Mouse (Mus musculus) ES-CJ7 (cell line): ENCODE measurements at regions not wholly inside any gene's neighbourhood (a gene's known extent, or its start where the extent isn't known, plus 50 kb on each side); places are given as distances from the start of the nearest gene placed in this dataset.

Experiments used
- DNase-seq: peaks from one replicate; pipeline ENCODE4 v3.0.0; 2011; ENCODE audit warnings: low read depth, low spot score

GRCm38 (mm10) chr3:144324974-144325373, 120.0 kb upstream of the Lmo4 start:
- no peak for DNase-seq

- DNase-seq = no peak
Measured at GRCm38 (mm10) chr3:144323524-144323923, 118.5 kb upstream of the Lmo4 start.

DNA sequence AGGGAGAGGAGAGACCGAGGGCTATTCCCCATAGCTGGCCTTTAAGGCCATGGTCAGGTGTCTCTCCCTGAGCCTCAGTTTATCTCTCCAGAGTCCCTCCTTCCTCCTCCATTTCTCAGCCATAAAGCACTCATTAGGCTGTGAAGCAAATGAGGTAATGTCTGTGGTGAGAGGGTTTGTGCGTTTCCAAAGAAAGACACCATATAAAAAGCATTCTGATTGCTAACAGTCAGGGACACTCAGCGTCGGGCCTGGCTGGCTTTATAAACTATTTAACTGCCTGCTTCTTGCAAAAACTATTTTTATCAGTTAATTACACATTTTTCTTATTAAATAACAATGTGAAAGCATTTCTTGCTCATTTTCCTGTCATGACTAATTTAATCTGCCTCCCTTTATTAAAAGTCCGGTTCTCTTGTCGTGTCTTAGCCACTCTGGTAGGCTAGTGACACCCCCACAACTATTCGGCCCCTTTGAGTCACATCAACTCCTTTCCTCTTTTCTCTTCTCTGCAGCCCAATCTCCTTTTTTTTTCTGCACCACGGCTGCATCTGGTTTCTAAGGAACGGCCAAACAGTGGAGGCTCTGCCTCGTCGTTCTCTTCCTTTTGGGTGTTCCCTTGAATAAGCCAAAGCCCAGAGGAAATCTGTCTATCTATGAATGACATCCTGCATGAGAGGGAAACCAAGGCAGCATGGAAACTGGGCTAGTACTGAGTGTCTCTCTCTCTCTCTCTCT, 114.6 kb upstream of the Lmo4 start:
- DNase-seq = no peak

DNA sequence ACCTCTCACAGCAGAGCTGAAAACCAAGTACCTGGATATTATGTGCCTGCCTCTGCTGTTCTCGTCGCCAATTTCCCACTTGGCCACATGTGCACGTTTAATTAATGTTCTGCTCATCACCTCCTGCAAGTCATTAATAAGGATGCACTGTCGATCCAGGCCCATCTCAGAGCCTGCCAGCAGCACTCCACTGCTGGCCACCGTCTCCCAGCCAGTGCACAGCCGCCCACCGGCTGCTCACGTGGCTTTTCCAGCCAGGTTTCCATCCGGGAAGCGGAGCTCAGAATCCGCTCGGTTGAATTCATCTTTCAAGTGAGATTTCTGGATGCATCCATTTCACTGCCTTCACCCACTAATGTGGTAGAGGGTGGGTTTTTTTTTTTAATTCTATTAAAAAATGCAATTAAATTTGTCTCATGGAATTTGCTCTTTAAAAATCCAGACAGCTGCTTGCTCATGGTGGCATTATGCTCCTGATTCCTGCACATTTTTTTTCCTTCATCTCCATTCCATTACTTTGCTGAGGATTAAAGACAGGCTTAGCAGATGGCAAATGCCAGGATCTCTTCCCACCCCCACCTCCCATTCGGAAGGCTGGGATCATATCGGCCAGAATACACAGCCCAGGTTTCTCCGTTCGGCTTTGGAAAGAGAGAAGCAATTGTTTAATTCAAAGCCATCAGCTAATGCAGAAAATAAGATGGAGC, 113.9 kb upstream of the Lmo4 start:
- no peak for DNase-seq

- DNase-seq = no peak
Measured at GRCm38 (mm10) chr3:144310748-144311147, 105.7 kb upstream of the Lmo4 start.

DNA sequence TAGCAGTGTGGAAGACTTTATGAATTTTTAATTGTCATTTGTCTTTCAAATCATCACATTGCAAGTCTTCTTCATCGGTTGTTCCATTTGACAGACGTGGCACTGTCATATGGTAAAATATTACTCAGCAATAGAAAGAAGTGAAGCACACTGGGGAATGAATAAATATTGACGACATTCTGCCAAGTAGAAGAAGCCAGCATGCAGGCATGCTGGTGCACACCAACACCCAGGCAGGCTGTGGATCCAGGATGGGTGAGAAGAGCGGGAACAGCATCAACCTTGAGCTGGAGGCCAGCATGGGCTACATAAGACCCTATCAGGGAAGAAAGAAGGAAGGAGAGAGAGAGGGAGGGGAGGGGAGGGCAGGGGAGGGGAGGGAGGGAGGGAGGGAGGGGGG, 103.6 kb upstream of the Lmo4 start:
- no peak for DNase-seq

DNA sequence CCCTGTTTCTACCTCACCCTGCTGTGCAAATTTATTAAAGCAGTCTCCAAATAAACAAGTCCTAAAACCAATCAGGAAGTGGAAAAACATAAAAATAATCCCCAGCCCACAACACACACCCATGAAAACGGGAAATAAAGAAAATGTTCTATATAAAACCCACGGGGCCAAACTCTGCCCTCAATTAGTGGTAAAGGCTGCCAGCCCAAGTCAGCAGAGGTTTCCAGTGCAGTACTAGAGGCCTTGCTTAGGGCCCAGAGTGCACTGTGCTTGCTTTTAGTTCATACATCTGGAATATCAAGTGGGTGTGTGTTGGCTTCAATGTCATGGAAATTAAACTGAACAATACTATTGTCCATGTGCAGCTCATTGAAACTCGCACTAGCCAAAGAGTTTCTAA, 102.5 kb upstream of the Lmo4 start:
- DNase-seq = no peak

DNA sequence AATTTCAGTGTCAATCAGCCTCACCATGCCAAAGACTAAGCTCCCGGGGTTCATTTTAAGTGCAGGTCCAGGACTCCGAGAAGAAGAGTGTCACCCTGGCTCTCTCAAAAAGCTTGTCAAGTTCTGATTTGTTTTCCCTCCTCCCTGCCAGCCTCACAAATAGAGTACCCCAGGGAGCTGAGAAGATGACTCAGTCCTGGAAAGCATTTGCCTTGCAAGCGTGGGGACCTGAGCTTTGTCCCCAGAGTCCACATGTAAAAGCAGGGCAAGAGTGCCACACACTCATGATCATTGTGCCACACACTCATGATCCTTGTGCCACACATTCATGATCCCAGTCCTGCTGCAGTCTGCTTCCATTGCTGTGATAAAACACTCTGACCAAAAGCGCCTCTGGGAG, 100.4 kb upstream of the Lmo4 start:
- DNase-seq = no peak

GRCm38 (mm10) chr3:144304924-144305323, 99.9 kb upstream of the Lmo4 start:
- no peak for DNase-seq

DNA sequence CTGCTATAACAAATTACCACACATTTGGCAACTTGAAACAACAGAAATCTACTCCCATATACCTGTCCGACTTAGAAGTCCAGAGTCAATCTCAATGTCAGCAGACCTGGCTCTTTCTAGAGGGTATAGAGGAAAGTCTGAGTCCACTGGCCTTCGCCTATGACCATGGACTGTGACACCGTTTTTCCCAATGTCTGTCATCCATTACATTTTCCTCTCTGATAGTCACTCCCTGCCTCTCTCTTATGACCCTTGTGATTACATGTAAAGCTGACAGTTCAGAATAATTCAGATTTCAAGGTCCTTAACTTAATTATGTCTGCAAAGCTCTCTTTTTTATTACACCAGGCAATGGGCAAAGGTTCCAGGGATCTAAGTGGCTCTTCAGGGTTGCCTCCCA, 97.6 kb upstream of the Lmo4 start:
- no peak for DNase-seq

DNA sequence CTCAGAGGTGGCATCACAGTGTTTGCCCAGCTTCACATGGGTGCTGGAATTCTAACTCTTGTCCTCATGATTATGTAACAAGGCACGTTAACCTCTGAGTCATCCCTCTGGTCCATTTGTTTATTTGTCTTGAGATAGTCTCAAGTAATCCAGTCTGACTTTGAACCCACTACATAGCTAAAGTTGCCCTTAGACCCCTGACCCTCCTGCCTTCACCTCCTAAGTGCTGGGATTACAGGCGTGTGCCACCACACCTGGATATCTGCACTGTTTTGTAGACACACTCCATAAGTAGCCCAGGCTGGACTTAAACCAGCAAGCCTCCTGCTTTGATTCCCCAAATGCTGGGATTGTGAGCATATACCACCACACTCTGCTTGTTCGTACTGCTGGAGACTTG, 96.0 kb upstream of the Lmo4 start:
- no peak for DNase-seq

DNA sequence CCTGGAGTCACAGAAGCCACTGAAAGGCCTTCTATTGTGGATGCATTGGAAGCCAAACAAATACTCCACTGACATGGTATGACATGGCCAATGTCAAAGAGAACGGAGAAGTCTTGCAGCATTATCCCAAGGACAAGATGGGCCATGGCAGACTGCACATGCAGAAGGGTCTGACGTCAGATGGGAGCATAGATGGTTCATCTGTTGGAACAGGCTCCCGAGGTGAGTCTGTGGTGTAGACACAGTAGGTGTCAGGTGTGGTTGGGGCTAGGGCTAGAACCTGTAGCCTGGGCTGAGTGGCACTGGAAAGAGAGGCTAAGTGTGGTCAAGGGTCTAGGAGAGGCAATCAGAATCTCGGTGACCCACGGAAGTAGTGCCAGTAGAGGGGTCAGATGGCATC, 94.2 kb upstream of the Lmo4 start:
- no peak for DNase-seq

- no peak for DNase-seq
Measured at GRCm38 (mm10) chr3:144289489-144289888, 84.5 kb upstream of the Lmo4 start.

DNA sequence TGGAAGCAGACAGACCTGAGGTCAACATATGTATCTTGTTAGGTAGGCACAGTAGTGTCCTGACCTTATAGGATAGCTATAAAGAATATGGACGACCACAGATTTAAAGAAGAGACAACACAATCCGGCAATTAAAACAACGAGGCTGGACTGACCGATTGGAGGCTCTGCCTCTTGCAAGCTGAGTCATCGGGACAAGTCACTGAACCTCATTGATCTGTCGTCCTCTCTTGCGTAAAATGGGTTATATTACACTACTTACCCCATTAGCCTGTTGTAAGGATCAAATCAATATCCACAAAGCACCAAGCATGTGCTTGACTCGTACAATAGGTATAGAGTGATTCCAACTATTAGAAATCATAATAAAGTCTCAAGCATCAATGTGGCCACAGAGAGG, 81.1 kb upstream of the Lmo4 start:
- no peak for DNase-seq

DNA sequence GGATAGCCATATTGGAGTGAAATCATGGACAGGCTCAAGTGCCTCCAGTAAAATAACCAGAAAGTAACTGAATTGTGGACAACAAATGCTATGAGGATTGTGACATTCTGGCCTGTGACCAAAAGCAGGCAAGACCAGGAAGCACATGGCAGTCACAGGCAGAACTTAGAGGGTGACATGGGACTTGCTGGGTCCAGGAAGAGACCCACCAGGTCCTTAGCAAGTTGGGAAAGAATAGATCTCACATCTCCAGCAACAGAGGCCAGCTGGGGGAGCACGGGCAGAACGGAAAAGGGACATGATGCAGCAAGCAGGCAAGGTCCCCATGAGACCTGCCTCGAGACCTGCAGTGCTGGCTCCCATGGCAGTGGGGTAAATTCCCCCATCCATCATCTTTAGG, 79.3 kb upstream of the Lmo4 start:
- no peak for DNase-seq

GRCm38 (mm10) chr3:144273115-144273514, 68.1 kb upstream of the Lmo4 start:
- DNase-seq = no peak

DNA sequence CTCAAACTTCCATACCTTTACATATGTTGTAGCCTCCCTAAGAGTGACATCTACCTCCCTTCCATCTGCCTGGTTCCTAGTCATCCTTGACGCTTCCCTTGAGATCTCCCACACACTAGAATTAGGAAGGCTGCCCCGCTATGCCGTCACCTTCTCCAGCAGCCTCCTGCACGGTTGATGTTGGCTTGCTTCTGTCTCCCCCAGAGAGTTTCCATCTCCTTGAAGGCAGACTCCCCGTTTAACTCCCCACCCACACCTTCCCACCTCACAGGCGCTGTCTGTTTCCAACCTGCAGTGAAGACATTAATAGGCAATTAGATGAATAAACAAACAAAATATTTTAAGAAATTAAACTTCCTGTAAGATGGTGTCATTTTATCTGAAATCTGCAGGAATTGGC, 65.2 kb upstream of the Lmo4 start:
- DNase-seq = no peak

DNA sequence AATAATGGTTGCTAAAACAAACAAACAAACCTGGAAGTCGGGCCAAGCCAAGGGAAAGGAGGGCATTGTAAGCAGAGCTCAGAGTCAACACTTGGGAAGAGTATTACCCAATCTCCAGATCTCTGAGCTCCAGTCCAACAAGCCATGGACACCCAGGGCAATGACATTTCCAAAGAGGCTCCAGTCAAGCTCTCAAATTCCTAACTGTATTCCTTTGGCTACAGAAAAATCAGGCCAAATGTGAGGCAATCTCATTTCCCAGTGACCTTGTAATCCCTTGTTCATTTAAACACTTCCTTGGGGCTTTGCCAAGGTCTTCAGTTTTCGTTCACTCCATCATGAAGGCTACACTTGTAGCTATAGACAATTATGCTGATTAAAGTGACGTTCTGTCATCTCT, 59.5 kb upstream of the Lmo4 start:
- no peak for DNase-seq

DNA sequence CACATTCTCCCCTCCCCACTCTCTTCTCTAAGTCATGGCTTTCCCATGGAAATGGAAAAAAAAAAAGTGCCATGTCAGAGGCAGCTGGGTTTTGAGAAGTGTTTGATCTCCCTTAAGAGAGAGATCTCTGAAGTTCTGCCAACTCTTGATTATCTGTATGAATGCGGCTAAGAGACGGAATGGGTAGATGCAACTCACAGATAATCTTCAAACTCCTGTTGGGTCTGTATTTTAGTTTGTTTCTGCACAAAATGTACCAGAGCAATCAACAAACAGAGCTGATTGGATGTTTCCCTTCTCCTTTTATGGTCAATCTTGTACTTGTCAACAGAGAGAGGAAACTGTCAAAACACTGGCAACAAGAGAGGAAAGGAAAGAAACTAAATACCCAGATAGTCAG, 55.9 kb upstream of the Lmo4 start:
- DNase-seq = no peak

DNA sequence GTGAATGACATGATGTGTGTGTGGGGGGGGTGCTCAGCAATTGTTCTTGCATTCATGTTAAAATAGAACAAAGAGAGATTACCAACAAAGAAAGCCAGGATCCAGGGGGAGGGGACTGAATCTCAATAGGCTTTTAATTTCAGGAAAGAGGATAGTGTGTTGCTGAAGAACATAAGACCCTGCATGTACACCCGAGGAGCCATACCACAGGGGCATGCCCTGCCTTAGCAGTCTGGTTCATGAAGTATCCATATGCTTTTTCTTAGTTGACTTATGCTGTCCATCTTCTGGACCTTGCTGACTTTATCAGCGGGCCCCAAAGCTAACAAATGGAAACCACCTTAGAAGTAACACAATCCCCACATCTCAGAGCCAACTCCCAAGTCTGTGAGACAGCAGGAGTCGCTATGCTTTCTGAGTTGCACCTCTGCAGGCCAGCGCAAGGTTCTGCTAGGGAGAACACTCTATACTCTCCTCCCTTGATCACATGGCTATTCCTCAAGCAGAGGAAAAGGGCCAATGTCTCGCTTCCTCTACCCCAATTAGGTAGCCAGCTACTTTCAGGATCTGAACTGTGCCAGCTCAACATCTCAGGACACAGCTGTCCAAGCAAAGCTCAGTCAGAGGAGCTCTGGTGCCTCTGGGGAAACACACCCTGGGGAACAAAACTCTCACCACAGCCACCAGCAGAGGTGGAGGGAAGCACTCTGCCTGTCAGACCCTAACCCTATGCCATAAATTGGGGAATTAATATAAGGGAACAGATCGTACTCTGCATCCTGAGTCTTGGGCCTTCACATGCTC, 52.9 kb upstream of the Lmo4 start:
- DNase-seq = no peak

DNA sequence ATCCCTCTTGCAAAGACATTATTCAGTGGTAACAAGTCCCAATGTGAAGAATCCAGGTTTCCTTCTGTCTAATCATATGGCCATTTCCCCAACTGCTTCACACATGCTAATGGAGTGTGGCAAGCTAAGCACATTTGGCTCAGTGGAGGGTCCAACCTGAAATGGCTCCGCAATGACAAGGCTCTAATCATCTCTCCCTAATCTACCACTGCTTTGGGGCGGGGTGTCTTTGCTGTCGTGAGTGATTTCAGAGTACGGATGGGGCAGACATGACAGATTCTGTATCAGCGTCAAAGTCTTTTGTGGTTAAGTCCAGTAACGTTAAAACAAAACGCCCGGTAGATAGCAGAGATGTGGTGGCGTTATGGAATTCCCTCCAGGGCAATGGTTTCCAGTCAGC, 52.2 kb upstream of the Lmo4 start:
- DNase-seq = no peak

DNA sequence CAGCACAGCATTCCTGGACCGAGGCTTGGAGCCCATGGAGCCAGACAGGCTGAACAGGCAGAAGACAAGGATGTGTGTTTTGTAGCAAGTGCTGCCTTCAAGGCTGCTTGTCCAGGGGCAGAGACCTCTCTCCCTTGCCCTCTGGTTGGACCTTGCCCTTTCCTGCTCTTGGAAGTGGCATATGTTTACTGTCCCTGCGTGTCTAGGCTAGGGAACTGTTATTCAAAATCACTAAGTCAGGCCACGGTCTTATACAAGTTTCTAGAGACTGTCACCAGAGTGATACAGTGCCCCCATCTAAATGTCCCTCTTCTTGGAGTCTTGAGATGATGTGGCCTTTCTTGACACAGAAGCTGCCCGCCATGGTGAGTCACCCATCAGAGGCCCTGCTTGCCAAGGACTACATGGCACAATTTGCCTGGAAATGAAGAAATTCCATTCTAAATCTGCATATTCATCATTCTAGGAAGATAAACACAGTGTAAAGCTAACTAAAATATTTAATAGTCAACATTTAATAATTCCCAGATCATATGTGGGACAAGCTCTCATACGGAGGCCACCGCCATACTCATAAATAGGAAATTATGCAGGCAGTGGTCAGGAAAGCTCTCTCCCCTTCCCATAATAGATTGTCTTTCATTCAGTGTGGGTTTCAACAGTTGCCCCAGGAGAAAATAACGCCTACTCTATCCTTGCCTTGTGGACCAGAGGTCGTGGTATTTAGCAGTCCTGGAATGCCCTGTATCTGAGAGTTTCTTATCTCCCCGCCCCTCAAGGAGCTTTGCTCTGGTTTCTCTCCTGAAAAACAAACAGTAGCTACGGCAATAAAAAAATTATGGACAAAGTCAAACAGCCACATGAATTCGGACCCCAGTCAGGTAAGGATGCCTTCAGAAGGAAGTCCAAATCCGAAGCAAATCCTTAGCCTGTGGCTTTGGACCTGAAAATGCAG, 50.9 kb upstream of the Lmo4 start:
- no peak for DNase-seq
